Mouse (Mus musculus) thymus, postnatal 36 days (tissue): Measurements from ENCODE around the gene Eya2.

Experiments
- DNase-seq, 2 experiments: peaks; one replicate each; pipeline ENCODE4 v3.0.0; 2022; ENCODE audit warnings: mixed read lengths in 2 of 2

Eya2 gene

GRCm38 (mm10) chr2:165595676-165596070 is 841 bp downstream of the Eya2 start:
- DNase-seq = no peak

GRCm38 (mm10) chr2:165596141-165596540 is 1.3 kb downstream of the Eya2 start:
- no peak for DNase-seq

GRCm38 (mm10) chr2:165597536-165597935 is 2.7 kb downstream of the Eya2 start:
- DNase-seq = no peak

GRCm38 (mm10) chr2:165598139-165598538 is 3.3 kb downstream of the Eya2 start:
- DNase-seq = no peak

- no peak for DNase-seq
Observed at GRCm38 (mm10) chr2:165599566-165599965, 4.7 kb downstream of the Eya2 start.

- DNase-seq = no peak
Observed at GRCm38 (mm10) chr2:165600926-165601325, 6.1 kb downstream of the Eya2 start.

GRCm38 (mm10) chr2:165601605-165602004 is 6.8 kb downstream of the Eya2 start:
- no peak for DNase-seq

- no peak for DNase-seq
Observed at GRCm38 (mm10) chr2:165603775-165604174, 8.9 kb downstream of the Eya2 start.

- DNase-seq = no peak
Observed at GRCm38 (mm10) chr2:165611551-165612253, 16.9 kb downstream of the Eya2 start.

- no peak for DNase-seq
Observed at GRCm38 (mm10) chr2:165613741-165614339, 19.0 kb downstream of the Eya2 start.

- DNase-seq = no peak
Observed at GRCm38 (mm10) chr2:165621488-165621887, 26.7 kb downstream of the Eya2 start.

GRCm38 (mm10) chr2:165622596-165622995 is 27.8 kb downstream of the Eya2 start:
- no peak for DNase-seq

GRCm38 (mm10) chr2:165626826-165627225 is 32.0 kb downstream of the Eya2 start:
- DNase-seq = no peak

GRCm38 (mm10) chr2:165627974-165628373 is 33.1 kb downstream of the Eya2 start:
- DNase-seq = peak; percentile 26 to 36

- no peak for DNase-seq
Observed at GRCm38 (mm10) chr2:165629900-165630299, 35.1 kb downstream of the Eya2 start.

- DNase-seq = no peak
Observed at GRCm38 (mm10) chr2:165633011-165633785, 38.4 kb downstream of the Eya2 start.

- DNase-seq = no peak
Observed at GRCm38 (mm10) chr2:165634481-165634880, 39.6 kb downstream of the Eya2 start.

- DNase-seq = peak in 1 of 2 experiments; percentile 18
Observed at GRCm38 (mm10) chr2:165639075-165639755, 44.4 kb downstream of the Eya2 start.

GRCm38 (mm10) chr2:165641909-165642505 is 47.2 kb downstream of the Eya2 start:
- no peak for DNase-seq

GRCm38 (mm10) chr2:165643596-165643995 is 48.8 kb downstream of the Eya2 start:
- no peak for DNase-seq

- DNase-seq = no peak
Observed at GRCm38 (mm10) chr2:165644057-165644456, 49.2 kb downstream of the Eya2 start.

- DNase-seq = peak in 1 of 2 experiments; percentile 3
Observed at GRCm38 (mm10) chr2:165651031-165651430, 56.2 kb downstream of the Eya2 start.

- peak in 1 of 2 experiments; percentile 8 for DNase-seq
Observed at GRCm38 (mm10) chr2:165652281-165652680, 57.4 kb downstream of the Eya2 start.
